Mouse (Mus musculus): Measurements from ENCODE around the gene Evc.
A peak's percentile ranks its signal among the peaks of the same experiment; 100 is the strongest.

Evc gene

DNA sequence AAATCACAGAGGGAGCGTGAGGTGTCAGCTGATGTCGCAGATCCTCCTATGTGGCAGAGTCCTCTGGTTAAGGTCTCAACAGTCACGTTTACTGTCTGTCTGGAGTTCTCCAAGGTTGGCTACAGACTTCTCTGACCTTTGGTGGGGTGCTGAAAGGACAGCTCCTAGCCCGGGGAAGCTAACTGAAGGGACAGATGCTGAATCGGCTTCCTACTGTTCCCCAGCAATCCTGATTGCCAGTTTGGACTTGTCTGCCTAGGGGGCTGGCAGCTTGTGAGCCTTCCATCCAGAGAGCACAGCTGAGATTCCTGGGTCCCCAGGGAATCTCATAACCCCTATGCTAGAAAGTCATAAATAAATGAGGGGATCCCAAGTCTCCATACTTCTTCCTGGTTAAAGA, 96.1 kb downstream of the Evc start:
- peak; percentile 41 for DNase-seq
